Mouse (Mus musculus): ENCODE data around the gene Dnah2. TPM values are rescaled to one million over a fixed set of nuclear protein-coding genes. Genes with fewer than 3 reads are reported as not detected.
"Not testable (repeated sequence)": the region's sequence is repeated elsewhere in the genome, so short reads cannot be mapped to it uniquely, and the experiment has no call there.

The Dnah2 gene
- polyA plus RNA-seq, 1 experiment from 2014 or later: 0.15 TPM

- peaks cover 44% of the 10 kb centered on the region for H3K27me3 ChIP-seq (replicated peaks)
- no peak for ATAC-seq (ENCODE audit: insufficient number of reproducible peaks, low FRiP score)
- no peak overlapping the region for H3K4me3 ChIP-seq
- no peak overlapping the region for H3K9ac ChIP-seq
- no peak overlapping the region for H3K27ac ChIP-seq (ENCODE audit: poor library complexity, severe bottlenecking)
- peaks cover 32% of the 10 kb centered on the region for H3K4me1 ChIP-seq (replicated peaks)
- peaks cover 31% of the 10 kb centered on the region for H3K36me3 ChIP-seq
- 29% methylated on average over 14 of the region's 14 CpGs for WGBS
- H3K4me2 ChIP-seq: no peak overlapping the region
- 0 out of 2 replicates have a peak, but pooled peaks cover 3% of the 10 kb centered on the region for H3K9me3 ChIP-seq (replicated peaks)
These were observed 3.9 kb upstream of the Dnah2 start for GRCm38 (mm10) chr11:69552622-69553340.

GRCm38 (mm10) chr11:69551310-69551709 is 2.4 kb upstream of the Dnah2 start:
- H3K9ac ChIP-seq: no peak overlapping the region
- H3K9me3 ChIP-seq (replicated peaks): 0 out of 2 replicates have a peak, but pooled peaks cover 3% of the 10 kb centered on the region
- H3K36me3 ChIP-seq: peaks cover 20% of the 10 kb centered on the region
- no peak overlapping the region for H3K27ac ChIP-seq (ENCODE audit: poor library complexity, severe bottlenecking)
- H3K4me1 ChIP-seq (replicated peaks): peaks cover 32% of the 10 kb centered on the region
- peaks cover 37% of the 10 kb centered on the region for H3K27me3 ChIP-seq (replicated peaks)
- no peak overlapping the region for H3K4me3 ChIP-seq
- ATAC-seq (ENCODE audit: insufficient number of reproducible peaks, low FRiP score): no peak
- H3K4me2 ChIP-seq: no peak overlapping the region
- WGBS: 75% methylated on average over 4 of the region's 4 CpGs

- Histone ChIP-seq H3K9ac (peak overlapping the region; percentile 76), H3K4me2 (peak overlapping the region; percentile 99), H3K4me3 (peak overlapping the region; percentile 55), H3K9me3 (replicated peaks) (0 out of 2 replicates have a peak, but pooled peaks cover 3% of the 10 kb centered on the region), H3K4me1 (replicated peaks) (peaks cover 20% of the 10 kb centered on the region), H3K36me3 (no peaks in the 10 kb centered on the region), H3K27me3 (replicated peaks) (peaks cover 28% of the 10 kb centered on the region), H3K27ac (ENCODE audit: poor library complexity, severe bottlenecking) (peak overlapping the region; percentile 63)
- 6% methylated on average over 15 of the region's 15 CpGs for WGBS
- no peak; the same call in 1 of the 2 replicates for ATAC-seq (ENCODE audit: insufficient number of reproducible peaks, low FRiP score)
These were observed 1.8 kb downstream of the Dnah2 start for GRCm38 (mm10) chr11:69547071-69547470.

- H3K4me1 ChIP-seq (replicated peaks): peaks cover 20% of the 10 kb centered on the region
- peak; percentile 64 for ATAC-seq (ENCODE audit: insufficient number of reproducible peaks, low FRiP score)
- H3K27me3 ChIP-seq (replicated peaks): peaks cover 28% of the 10 kb centered on the region
- H3K4me2 ChIP-seq: peak overlapping the region; percentile 99
- peak overlapping the region; percentile 76 for H3K9ac ChIP-seq
- no peaks in the 10 kb centered on the region for H3K36me3 ChIP-seq
- WGBS: 1% methylated on average over 44 of the region's 44 CpGs
- peak overlapping the region; percentile 55 for H3K4me3 ChIP-seq
- H3K9me3 ChIP-seq (replicated peaks): no peaks in the 10 kb centered on the region
- H3K27ac ChIP-seq (ENCODE audit: poor library complexity, severe bottlenecking): peak overlapping the region; percentile 63
These were observed 2.4 kb downstream of the Dnah2 start for GRCm38 (mm10) chr11:69546423-69547053.

- peak overlapping the region; percentile 63; the same call in 1 of the 2 replicates for H3K27ac ChIP-seq (ENCODE audit: poor library complexity, severe bottlenecking)
- no peaks in the 10 kb centered on the region for H3K36me3 ChIP-seq
- peak overlapping the region; percentile 55 for H3K4me3 ChIP-seq
- WGBS: 22% methylated on average over 7 of the region's 7 CpGs
- H3K4me1 ChIP-seq (replicated peaks): peaks cover 20% of the 10 kb centered on the region
- H3K9me3 ChIP-seq (replicated peaks): 0 out of 2 replicates have a peak, but pooled peaks cover 1% of the 10 kb centered on the region
- H3K4me2 ChIP-seq: peak overlapping the region; percentile 99
- ATAC-seq (ENCODE audit: insufficient number of reproducible peaks, low FRiP score): no peak
- H3K9ac ChIP-seq: peak overlapping the region; percentile 76
- peaks cover 28% of the 10 kb centered on the region for H3K27me3 ChIP-seq (replicated peaks)
These were observed 3.0 kb downstream of the Dnah2 start for GRCm38 (mm10) chr11:69545957-69546356.

- 42% methylated on average over 3 of the region's 3 CpGs for WGBS
- H3K9ac ChIP-seq: no peak overlapping the region
- H3K36me3 ChIP-seq: no peaks in the 10 kb centered on the region
- H3K27ac ChIP-seq (ENCODE audit: poor library complexity, severe bottlenecking): no peak overlapping the region
- H3K9me3 ChIP-seq (replicated peaks): 0 out of 2 replicates have a peak, but pooled peaks cover 2% of the 10 kb centered on the region
- H3K4me1 ChIP-seq (replicated peaks): peaks cover 14% of the 10 kb centered on the region
- H3K4me3 ChIP-seq: no peak overlapping the region
- H3K4me2 ChIP-seq: no peak overlapping the region
- ATAC-seq (ENCODE audit: insufficient number of reproducible peaks, low FRiP score): no peak
- H3K27me3 ChIP-seq (replicated peaks): peaks cover 11% of the 10 kb centered on the region
These were observed 5.3 kb downstream of the Dnah2 start for GRCm38 (mm10) chr11:69543598-69543997.

GRCm38 (mm10) chr11:69541741-69542140 is 7.2 kb downstream of the Dnah2 start:
- not testable (repeated sequence) for H3K27me3 ChIP-seq (replicated peaks); H3K36me3 ChIP-seq; H3K4me1 ChIP-seq (replicated peaks); ATAC-seq (ENCODE audit: insufficient number of reproducible peaks, low FRiP score); H3K4me3 ChIP-seq; H3K4me2 ChIP-seq; H3K27ac ChIP-seq (ENCODE audit: poor library complexity, severe bottlenecking); H3K9ac ChIP-seq; H3K9me3 ChIP-seq (replicated peaks)
- WGBS: 68% methylated on average over 3 of the region's 3 CpGs

- WGBS: 88% methylated on average over 2 of the region's 2 CpGs
- Histone ChIP-seq H3K27me3 (replicated peaks) (no peaks in the 10 kb centered on the region), H3K9ac (no peak overlapping the region), H3K4me2 (no peak overlapping the region), H3K4me3 (no peak overlapping the region), H3K36me3 (no peaks in the 10 kb centered on the region), H3K4me1 (replicated peaks) (no peaks in the 10 kb centered on the region), H3K27ac (ENCODE audit: poor library complexity, severe bottlenecking) (no peak overlapping the region), H3K9me3 (replicated peaks) (0 out of 2 replicates have a peak, but pooled peaks cover 2% of the 10 kb centered on the region)
- ATAC-seq (ENCODE audit: insufficient number of reproducible peaks, low FRiP score): no peak
These were observed 8.2 kb downstream of the Dnah2 start for GRCm38 (mm10) chr11:69540700-69541099.

GRCm38 (mm10) chr11:69534990-69535389 is 13.9 kb downstream of the Dnah2 start:
- ATAC-seq (ENCODE audit: insufficient number of reproducible peaks, low FRiP score): no peak
- H3K4me3 ChIP-seq: no peak overlapping the region
- no peak overlapping the region for H3K27ac ChIP-seq (ENCODE audit: poor library complexity, severe bottlenecking)
- no peaks in the 10 kb centered on the region for H3K9me3 ChIP-seq (replicated peaks)
- H3K4me2 ChIP-seq: no peak overlapping the region
- no peaks in the 10 kb centered on the region for H3K4me1 ChIP-seq (replicated peaks)
- no peaks in the 10 kb centered on the region for H3K27me3 ChIP-seq (replicated peaks)
- no peaks in the 10 kb centered on the region for H3K36me3 ChIP-seq
- no peak overlapping the region for H3K9ac ChIP-seq
- 65% methylated on average over 1 of the region's 1 CpGs for WGBS

- Histone ChIP-seq H3K4me3 (no peak overlapping the region), H3K9me3 (replicated peaks) (no peaks in the 10 kb centered on the region), H3K27me3 (replicated peaks) (peaks cover 10% of the 10 kb centered on the region), H3K4me2 (no peak overlapping the region), H3K36me3 (no peaks in the 10 kb centered on the region), H3K27ac (ENCODE audit: poor library complexity, severe bottlenecking) (no peak overlapping the region), H3K4me1 (replicated peaks) (no peaks in the 10 kb centered on the region), H3K9ac (no peak overlapping the region)
- 77% methylated on average over 7 of the region's 7 CpGs for WGBS
- no peak for ATAC-seq (ENCODE audit: insufficient number of reproducible peaks, low FRiP score)
These were observed 16.3 kb downstream of the Dnah2 start for GRCm38 (mm10) chr11:69532480-69533150.

GRCm38 (mm10) chr11:69530755-69531154 is 18.2 kb downstream of the Dnah2 start:
- not testable (repeated sequence) for H3K4me1 ChIP-seq (replicated peaks); H3K9me3 ChIP-seq (replicated peaks); ATAC-seq (ENCODE audit: insufficient number of reproducible peaks, low FRiP score); H3K27ac ChIP-seq (ENCODE audit: poor library complexity, severe bottlenecking); H3K4me3 ChIP-seq; H3K4me2 ChIP-seq; H3K9ac ChIP-seq; H3K36me3 ChIP-seq
- 84% methylated on average over 6 of the region's 6 CpGs for WGBS
- peaks cover 13% of the 10 kb centered on the region for H3K27me3 ChIP-seq (replicated peaks)
